Mouse (Mus musculus) heart, postnatal 0 days (tissue): ENCODE results near the gene E130208F15Rik. TPM values are rescaled to one million over a fixed set of nuclear protein-coding genes. Genes with fewer than 3 reads are reported as not detected.

Source experiments
- ATAC-seq: fragments of 200-750 bp; cut with Nextera tagmentation; 2 replicates; pipeline ENCODE4 v1.8.0; 2017; ENCODE audit warnings: low read depth, moderate number of reproducible peaks, moderate library complexity; ENCODE audit not compliant: insufficient read depth
- DNase-seq: peaks from one replicate; pipeline ENCODE4 v3.0.0-alpha.2; 2016; ENCODE audit warnings: low spot score
- H3K27ac ChIP-seq: fragments of 300-500 bp; sonication (generic); 2 replicates; pipeline ENCODE4 v1.5.1; 2014; ENCODE audit warnings: low read depth, mild to moderate bottlenecking
- H3K27me3 ChIP-seq: fragments of 300-500 bp; sonication (generic); 2 replicates; pipeline ENCODE4 v1.6.1; 2014; ENCODE audit warnings: low read length, mixed read lengths; ENCODE audit not compliant: control insufficient read depth, insufficient read depth
- H3K36me3 ChIP-seq: fragments of 300-500 bp; sonication (generic); replicated peaks from 2 replicates; pipeline ENCODE4 v1.6.1; 2014; ENCODE audit warnings: low read length, mixed read lengths; ENCODE audit not compliant: control insufficient read depth, insufficient read depth
- H3K4me1 ChIP-seq: fragments of 300-500 bp; sonication (generic); 2 replicates; pipeline ENCODE4 v1.6.1; 2014; ENCODE audit warnings: antibody characterized with exemption; ENCODE audit not compliant: control insufficient read depth, insufficient read depth
- H3K4me2 ChIP-seq: fragments of 300-500 bp; sonication (generic); 2 replicates; pipeline ENCODE4 v1.6.1; 2014; ENCODE audit warnings: low read depth, mild to moderate bottlenecking, low read length, moderate library complexity
- H3K4me3 ChIP-seq: fragments of 300-500 bp; sonication (generic); 2 replicates; pipeline ENCODE4 v1.5.1; 2014; ENCODE audit warnings: low read depth, low read length
- H3K9ac ChIP-seq: fragments of 300-500 bp; sonication (generic); replicated peaks from 2 replicates; pipeline ENCODE4 v1.6.1; 2014; ENCODE audit warnings: low read depth, low read length, mixed read lengths
- H3K9me3 ChIP-seq: fragments of 300-500 bp; sonication (generic); replicated peaks from 2 replicates; pipeline ENCODE4 v1.6.1; 2016; ENCODE audit warnings: low read length; ENCODE audit not compliant: control insufficient read depth
- CTCF ChIP-seq: IDR thresholded peaks from 2 replicates; pipeline ENCODE4 v1.5.1; 2016; ENCODE audit warnings: antibody characterized with exemption, control low read depth, low read depth
- EP300 ChIP-seq: IDR thresholded peaks from 2 replicates; pipeline ENCODE4 v1.6.1; 2016; ENCODE audit warnings: antibody characterized with exemption, low read depth
- WGBS: fragments of 180-500 bp; shearing (Covaris S2); extraction: QIAGEN DNeasy Blood & Tissue Kit; methylation state at CpG from one replicate; pipeline ENCODE4 v1.1.7; 2014; 5-methylcytosine and 5-hydroxymethylcytosine counted together
- polyA plus RNA-seq: library from polyadenylated mRNA; unstranded; fragments of >200 nt; fragmentation: Nextera tagmentation; extraction: Ambion mirVana; gene quantifications from 2 replicates; pipeline ENCODE4 v1.2.1, GENCODE M21; 2015
- total RNA-seq: library from RNA; depleted of rRNA; stranded (reverse); fragments of >200 nt; gene quantifications from 2 replicates; pipeline ENCODE4 v1.2.3, GENCODE M21; 2014; ENCODE audit warnings: low replicate concordance; rRNA removed

Gene E130208F15Rik
- total RNA-seq: 0.46 and 0.77 TPM in 2 replicates
- 2.6 and 3.1 TPM in 2 replicates for polyA plus RNA-seq

- no peaks in the 10 kb centered on the region for H3K27me3 ChIP-seq
- peak within 1 kb of the TSS; percentile 91 for H3K27ac ChIP-seq
- H3K4me2 ChIP-seq: peak within 1 kb of the TSS; percentile 84
- TF ChIP-seq CTCF (no peak), EP300 (no peak)
- DNase-seq: peak; percentile 71
- peak within 1 kb of the TSS; percentile 78 for H3K9ac ChIP-seq
- peak; percentile 40 for ATAC-seq
- no peaks in the 10 kb centered on the region for H3K36me3 ChIP-seq
- H3K9me3 ChIP-seq: no peaks in the 10 kb centered on the region
- WGBS: under 1% methylated on average over 63 of the region's 63 CpGs
- H3K4me3 ChIP-seq: peak within 1 kb of the TSS; percentile 80
- peaks cover 11% of the 10 kb centered on the region for H3K4me1 ChIP-seq
Observed at GRCm38 (mm10) chr7:30321539-30322284, at the start of gene E130208F15Rik. Gene E130208F15Rik, plus strand, starts transcription at chr7:30321740.

GRCm38 (mm10) chr7:30274383-30274782 is 47.2 kb upstream of the E130208F15Rik start:
- no peak overlapping the region for H3K4me3 ChIP-seq
- TF ChIP-seq EP300: no peak
- no peak for TF ChIP-seq CTCF
- no peak overlapping the region for H3K4me2 ChIP-seq
- ATAC-seq (no peak), DNase-seq (no peak)
- no peak overlapping the region for H3K27ac ChIP-seq
- H3K9ac ChIP-seq: no peak overlapping the region
- WGBS: 68% methylated on average over 6 of the region's 6 CpGs
- H3K9me3 ChIP-seq: no peaks in the 10 kb centered on the region
- peaks cover 2% of the 10 kb centered on the region for H3K4me1 ChIP-seq
- H3K36me3 ChIP-seq: 0 out of 2 replicates have a peak, but pooled peaks cover 5% of the 10 kb centered on the region
- no peaks in the 10 kb centered on the region for H3K27me3 ChIP-seq

GRCm38 (mm10) chr7:30278911-30279310 is 42.6 kb upstream of the E130208F15Rik start:
- Histone ChIP-seq H3K27ac (no peak overlapping the region), H3K27me3 (no peaks in the 10 kb centered on the region), H3K9me3 (no peaks in the 10 kb centered on the region), H3K9ac (0 out of 2 replicates have a peak overlapping the region, but pooled peaks have one; percentile 19), H3K36me3 (no peaks in the 10 kb centered on the region), H3K4me1 (peaks cover 5% of the 10 kb centered on the region), H3K4me3 (no peak overlapping the region), H3K4me2 (peak overlapping the region; percentile 82; the same call in 1 of the 2 replicates)
- ATAC-seq: no peak
- no peak for DNase-seq
- TF ChIP-seq CTCF: no peak
- no peak for TF ChIP-seq EP300
- 52% methylated on average over 2 of the region's 2 CpGs for whole genome bisulfite sequencing

GRCm38 (mm10) chr7:30279536-30279935 is 42.0 kb upstream of the E130208F15Rik start:
- WGBS: under 1% methylated on average over 6 of the region's 6 CpGs
- DNase-seq: peak; percentile 16
- peaks cover 5% of the 10 kb centered on the region for H3K4me1 ChIP-seq
- H3K27ac ChIP-seq: peak overlapping the region; percentile 98; the same call in 1 of the 2 replicates
- TF ChIP-seq CTCF (no peak), EP300 (no peak)
- H3K9me3 ChIP-seq: no peaks in the 10 kb centered on the region
- peak overlapping the region; percentile 51; the same call in 1 of the 2 replicates for H3K9ac ChIP-seq
- peak overlapping the region; percentile 82 for H3K4me2 ChIP-seq
- peak overlapping the region; percentile 77 for H3K4me3 ChIP-seq
- no peaks in the 10 kb centered on the region for H3K36me3 ChIP-seq
- no peak for ATAC-seq
- H3K27me3 ChIP-seq: no peaks in the 10 kb centered on the region

- no peaks in the 10 kb centered on the region for H3K27me3 ChIP-seq
- TF ChIP-seq CTCF (no peak), EP300 (no peak; the same call in none of the 2 replicates)
- DNase-seq: peak; percentile 96
- H3K9me3 ChIP-seq: no peaks in the 10 kb centered on the region
- peak within 1 kb of the TSS; percentile 77 for H3K4me3 ChIP-seq
- no peaks in the 10 kb centered on the region for H3K36me3 ChIP-seq
- H3K9ac ChIP-seq: peak within 1 kb of the TSS; percentile 51
- H3K27ac ChIP-seq: peak within 1 kb of the TSS; percentile 98
- WGBS: under 1% methylated on average over 49 of the region's 49 CpGs
- peak; percentile 96 for ATAC-seq
- H3K4me2 ChIP-seq: peak within 1 kb of the TSS; percentile 82
- H3K4me1 ChIP-seq: peaks cover 5% of the 10 kb centered on the region
Observed at GRCm38 (mm10) chr7:30279951-30280669, 41.4 kb upstream of the E130208F15Rik start, which contains the start of the genes Thap8 and Wdr62. Gene Thap8, plus strand, starts transcription at chr7:30280094. Gene Wdr62, minus strand, starts transcription at chr7:30280419.
